Mouse (Mus musculus) lung, embryonic 14.5 days (tissue): ENCODE results near the gene Sbno2. TPM values are rescaled to one million over a fixed set of nuclear protein-coding genes. Genes with fewer than 3 reads are reported as not detected.

Experiments used
- ATAC-seq: fragments of 200-750 bp; cut with Nextera tagmentation; 2 replicates; pipeline ENCODE4 v1.8.0; 2017; ENCODE audit warnings: mild to moderate bottlenecking, moderate TSS enrichment, moderate library complexity; ENCODE audit not compliant: insufficient read depth
- DNase-seq: peaks from one replicate; pipeline ENCODE4 v3.0.0-alpha.2; 2015
- H3K27ac ChIP-seq: fragments of 300-500 bp; sonication (generic); 2 replicates; pipeline ENCODE4 v1.5.1; 2014; ENCODE audit warnings: low read depth, mild to moderate bottlenecking, moderate library complexity
- H3K27me3 ChIP-seq: fragments of 300-500 bp; sonication (generic); 2 replicates; pipeline ENCODE4 v1.6.1; 2014; ENCODE audit warnings: low read length, control low read depth; ENCODE audit not compliant: insufficient read depth
- H3K36me3 ChIP-seq: fragments of 300-500 bp; sonication (generic); 2 replicates; pipeline ENCODE4 v1.6.1; 2014; ENCODE audit warnings: control low read depth; ENCODE audit not compliant: insufficient read depth
- H3K4me1 ChIP-seq: fragments of 300-500 bp; sonication (generic); 2 replicates; pipeline ENCODE4 v1.6.1; 2014; ENCODE audit warnings: antibody characterized with exemption, control low read depth; ENCODE audit not compliant: insufficient read depth
- H3K4me2 ChIP-seq: fragments of 300-500 bp; sonication (generic); 2 replicates; pipeline ENCODE4 v1.6.1; 2014; ENCODE audit warnings: mild to moderate bottlenecking
- H3K4me3 ChIP-seq: fragments of 300-500 bp; sonication (generic); 2 replicates; pipeline ENCODE4 v1.5.1; 2014; ENCODE audit warnings: low read depth, low read length
- H3K9ac ChIP-seq: fragments of 300-500 bp; sonication (generic); 2 replicates; pipeline ENCODE4 v1.6.1; 2014
- H3K9me3 ChIP-seq: fragments of 300-500 bp; sonication (generic); 2 replicates; pipeline ENCODE4 v1.6.1; 2016; ENCODE audit warnings: low read depth, low read length, control low read depth
- CTCF ChIP-seq: IDR thresholded peaks from 2 replicates; pipeline ENCODE4 v1.5.1; 2016; ENCODE audit warnings: antibody characterized with exemption, low read depth
- WGBS: fragments of 180-500 bp; shearing (Covaris S2); extraction: QIAGEN DNeasy Blood & Tissue Kit; methylation state at CpG from one replicate; pipeline ENCODE4 v1.1.7; 2014; 5-methylcytosine and 5-hydroxymethylcytosine counted together
- polyA plus RNA-seq: library from polyadenylated mRNA; unstranded; fragments of >200 nt; fragmentation: Nextera tagmentation; extraction: Ambion mirVana; gene quantifications from 2 replicates; pipeline ENCODE4 v1.2.1, GENCODE M21; 2014

Gene Sbno2
- polyA plus RNA-seq, 1 experiment from 2014 or later, result 16.3 TPM

DNA sequence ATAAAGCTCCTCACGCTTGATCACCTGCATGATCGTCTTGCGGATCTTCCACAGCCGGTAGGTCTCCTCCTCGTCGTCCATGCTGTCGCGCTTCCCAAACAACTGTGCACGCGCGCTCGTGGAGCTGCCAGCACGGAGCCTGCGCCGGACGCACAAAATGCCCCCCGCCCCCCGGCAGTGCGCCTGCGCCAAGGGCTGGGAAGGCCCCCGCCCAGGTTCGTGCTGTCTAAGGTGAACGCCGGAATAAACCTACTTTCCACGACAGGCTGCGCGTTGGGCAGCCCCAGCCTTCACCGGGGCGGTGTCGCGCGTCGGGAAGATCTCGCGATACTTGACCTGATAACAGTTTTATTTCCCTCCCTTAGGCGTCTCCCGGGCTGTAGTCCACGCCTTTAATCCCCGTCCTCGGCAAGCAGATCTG is 65.8 kb downstream of the Sbno2 start, which contains the start of gene Polr2e:
Polr2e (minus strand) TSS at position 237 of the 421 bp plus-strand sequence.
- peak; percentile 99 for DNase-seq
- peaks cover 38% of the 10 kb centered on the region for H3K36me3 ChIP-seq
- TF ChIP-seq CTCF, result peak; percentile 17; the same call in 1 of the 2 replicates

DNA sequence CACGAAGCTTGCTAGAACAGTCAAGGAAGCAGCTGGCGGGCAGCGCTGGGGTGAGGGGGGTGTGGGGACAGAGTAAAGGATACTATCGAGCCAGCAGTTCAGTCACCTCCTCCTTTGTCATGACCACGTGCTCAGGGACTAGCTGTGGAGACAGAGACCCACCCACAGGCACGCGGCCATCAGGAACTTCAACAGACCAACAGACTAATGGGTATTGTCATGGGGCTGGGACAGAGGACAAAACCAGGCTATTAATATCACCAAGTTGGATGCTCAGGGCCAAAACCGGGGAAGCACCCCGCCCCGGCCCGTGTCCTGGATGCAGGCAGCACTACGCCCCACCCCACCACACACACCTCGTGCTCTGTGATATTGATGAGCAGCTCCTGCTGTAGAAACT is 68.5 kb downstream of the Sbno2 start:
- H3K27ac ChIP-seq, result no peak overlapping the region
- peaks cover 25% of the 10 kb centered on the region; the same call in 1 of the 2 replicates for H3K4me1 ChIP-seq
- H3K9ac ChIP-seq, result no peak overlapping the region
- WGBS, result 89% methylated on average over 13 of the region's 13 CpGs
- H3K9me3 ChIP-seq, result no peaks in the 10 kb centered on the region
- H3K27me3 ChIP-seq, result no peaks in the 10 kb centered on the region
- TF ChIP-seq CTCF, result no peak
- DNase-seq (no peak), ATAC-seq (no peak)
- H3K4me2 ChIP-seq, result no peak overlapping the region
- peaks cover 41% of the 10 kb centered on the region for H3K36me3 ChIP-seq
- H3K4me3 ChIP-seq, result no peak overlapping the region

More for the DNA sequence above, 65.8 kb downstream of the Sbno2 start, which contains the start of gene Polr2e:
- peak within 1 kb of the TSS; percentile 80 for H3K4me2 ChIP-seq
- no peaks in the 10 kb centered on the region for H3K9me3 ChIP-seq
- H3K9ac ChIP-seq, result peak within 1 kb of the TSS; percentile 75
- peaks cover 10% of the 10 kb centered on the region; the same call in 1 of the 2 replicates for H3K4me1 ChIP-seq
- peak within 1 kb of the TSS; percentile 66 for H3K4me3 ChIP-seq
- peak within 1 kb of the TSS; percentile 63 for H3K27ac ChIP-seq
- ATAC-seq, result peak; percentile 99
- H3K27me3 ChIP-seq, result no peaks in the 10 kb centered on the region
- 0% methylated on average over 40 of the region's 40 CpGs for WGBS

DNA sequence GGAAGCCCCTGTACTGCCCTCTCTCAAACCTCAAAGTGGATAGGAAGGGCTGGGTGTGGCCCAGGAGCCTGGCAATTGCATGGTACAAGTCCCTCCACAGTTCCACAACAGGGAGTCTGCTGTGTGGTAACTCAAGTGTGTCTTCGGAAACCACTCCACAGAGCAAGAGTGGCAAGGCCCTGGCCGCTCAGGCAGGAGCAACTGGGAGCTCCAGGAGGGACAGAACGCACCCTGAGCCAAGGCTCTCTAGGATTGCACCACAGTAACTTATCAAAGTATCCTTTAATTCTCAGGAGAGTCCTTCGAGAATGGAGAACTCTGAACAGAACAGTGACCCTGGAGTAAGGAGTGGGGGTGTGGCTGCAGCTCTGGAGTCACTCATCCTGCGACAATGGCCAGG is 69.7 kb downstream of the Sbno2 start:
- Histone ChIP-seq H3K4me1 (peaks cover 25% of the 10 kb centered on the region; the same call in 1 of the 2 replicates), H3K9me3 (no peaks in the 10 kb centered on the region), H3K27me3 (no peaks in the 10 kb centered on the region), H3K9ac (no peak overlapping the region), H3K4me2 (no peak overlapping the region), H3K4me3 (no peak overlapping the region), H3K27ac (no peak overlapping the region), H3K36me3 (peaks cover 48% of the 10 kb centered on the region)
- no peak for TF ChIP-seq CTCF
- no peak for ATAC-seq
- 87% methylated on average over 5 of the region's 5 CpGs for WGBS
- DNase-seq, result no peak

DNA sequence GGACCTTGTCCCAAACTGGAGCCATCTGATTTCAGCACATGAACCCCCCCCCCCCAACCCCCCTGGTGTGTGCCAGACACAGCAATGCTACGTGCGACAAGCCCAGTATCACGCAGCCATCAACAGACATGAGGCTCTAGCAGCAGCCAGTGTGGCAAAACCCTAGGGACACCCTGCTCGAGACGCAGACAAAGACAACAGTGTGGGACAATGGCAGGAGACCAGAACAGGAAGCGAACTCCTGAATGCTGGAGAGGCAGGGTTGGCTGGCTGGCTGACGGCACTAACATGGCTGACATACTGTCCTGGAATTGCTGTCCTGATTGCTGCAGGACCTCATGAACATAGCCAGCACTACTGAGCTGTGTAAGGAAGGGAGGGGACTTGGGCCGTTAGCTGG is 70.2 kb downstream of the Sbno2 start:
- no peak for TF ChIP-seq CTCF
- no peak overlapping the region for H3K9ac ChIP-seq
- no peak for DNase-seq
- no peaks in the 10 kb centered on the region for H3K9me3 ChIP-seq
- H3K4me2 ChIP-seq, result no peak overlapping the region
- H3K36me3 ChIP-seq, result peaks cover 48% of the 10 kb centered on the region
- H3K27ac ChIP-seq, result no peak overlapping the region
- no peaks in the 10 kb centered on the region for H3K27me3 ChIP-seq
- ATAC-seq, result no peak
- H3K4me1 ChIP-seq, result peaks cover 25% of the 10 kb centered on the region; the same call in 1 of the 2 replicates
- 80% methylated on average over 8 of the region's 8 CpGs for WGBS
- no peak overlapping the region for H3K4me3 ChIP-seq

DNA sequence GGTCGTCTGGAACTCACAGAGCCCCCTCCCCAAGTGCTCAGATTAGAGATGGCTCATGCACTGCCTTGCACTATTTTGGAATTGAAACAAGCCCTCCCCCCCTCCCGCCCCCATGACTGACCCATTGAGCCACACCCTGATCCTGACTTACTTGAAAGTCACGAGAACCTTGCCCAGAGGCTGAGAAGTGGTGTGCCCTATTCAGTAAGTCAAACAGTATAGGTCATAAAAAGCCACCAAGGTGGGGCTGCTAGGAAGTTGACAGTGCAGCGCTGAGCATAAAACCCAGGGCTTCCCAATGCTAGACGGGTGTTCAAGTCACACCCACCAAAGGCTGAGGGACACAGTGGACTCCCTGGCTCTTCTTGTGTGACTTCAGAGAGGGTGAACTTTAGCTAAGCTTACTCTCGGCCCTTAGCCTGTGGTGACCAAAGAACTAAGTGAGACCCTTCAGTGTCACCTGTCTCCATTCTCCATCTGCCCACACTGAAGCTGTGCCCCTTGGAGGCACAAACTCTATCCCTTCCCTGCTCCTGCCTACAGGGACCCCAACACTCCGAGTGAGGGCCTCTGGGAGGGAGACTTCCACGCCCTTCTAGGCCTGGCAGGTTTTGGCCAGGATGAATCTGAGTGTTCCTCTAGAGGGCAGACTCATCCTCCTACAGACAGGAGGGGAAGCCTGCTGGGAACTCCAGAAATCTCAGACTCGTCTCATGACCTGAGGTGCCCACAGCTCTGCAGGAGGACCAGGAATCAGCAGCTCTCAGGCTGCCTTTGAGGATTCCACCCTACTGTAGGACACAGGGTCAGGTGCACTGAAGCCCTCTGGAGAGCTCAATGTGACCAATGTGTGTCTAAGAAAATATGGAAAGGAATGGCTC is 71.6 kb downstream of the Sbno2 start:
- peak; percentile 32; the same call in 1 of the 2 replicates for ATAC-seq
- Histone ChIP-seq H3K4me2 (no peak overlapping the region), H3K36me3 (peaks cover 55% of the 10 kb centered on the region), H3K9ac (peak overlapping the region; percentile 0; the same call in 1 of the 2 replicates), H3K27ac (peak overlapping the region; percentile 54; the same call in 1 of the 2 replicates), H3K9me3 (no peaks in the 10 kb centered on the region), H3K27me3 (no peaks in the 10 kb centered on the region), H3K4me3 (no peak overlapping the region), H3K4me1 (peaks cover 24% of the 10 kb centered on the region; the same call in 1 of the 2 replicates)
- WGBS, result 28% methylated on average over 9 of the region's 9 CpGs
- peak; percentile 77 for DNase-seq
- peak; percentile 66 for TF ChIP-seq CTCF

DNA sequence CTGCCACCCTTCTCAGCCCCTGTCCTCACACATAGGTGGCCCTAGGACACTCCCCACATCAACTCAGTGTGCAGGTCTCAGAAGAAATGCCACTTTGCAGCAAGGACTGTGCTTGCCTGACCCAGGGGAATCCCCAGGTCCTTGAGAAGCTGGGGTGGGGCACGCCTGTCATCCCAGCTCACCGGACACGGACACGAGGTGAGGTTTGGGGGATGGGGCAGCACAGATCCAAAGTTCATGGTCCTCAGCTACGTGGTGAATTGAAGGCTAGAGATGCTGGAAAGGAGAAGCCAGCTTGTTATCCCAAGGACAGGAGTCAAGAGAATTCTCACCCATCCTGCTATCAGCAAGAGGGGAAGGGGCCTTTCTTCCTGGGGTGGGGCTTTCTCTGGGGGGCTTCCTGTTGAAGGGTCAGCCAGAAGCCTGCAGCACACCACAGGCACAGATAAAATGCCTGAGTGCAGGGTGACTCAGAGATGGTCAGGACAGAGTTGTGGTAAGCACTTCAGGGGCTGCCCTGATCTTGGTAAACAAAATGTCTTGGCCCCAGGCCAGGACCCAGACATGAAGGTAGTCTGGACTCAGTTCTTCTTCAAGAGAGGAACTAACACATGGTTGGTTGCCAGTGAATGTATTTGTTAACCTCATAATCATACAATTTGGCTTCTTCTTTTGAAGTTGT is 72.4 kb downstream of the Sbno2 start:
- H3K4me1 ChIP-seq, result peaks cover 16% of the 10 kb centered on the region; the same call in 1 of the 2 replicates
- no peaks in the 10 kb centered on the region for H3K9me3 ChIP-seq
- no peak for TF ChIP-seq CTCF
- H3K27ac ChIP-seq, result peak overlapping the region; percentile 70
- DNase-seq (peak; percentile 75), ATAC-seq (peak; percentile 56)
- H3K36me3 ChIP-seq, result peaks cover 55% of the 10 kb centered on the region
- no peak overlapping the region for H3K4me3 ChIP-seq
- peak overlapping the region; percentile 26 for H3K9ac ChIP-seq
- H3K27me3 ChIP-seq, result no peaks in the 10 kb centered on the region
- WGBS, result 21% methylated on average over 5 of the region's 5 CpGs
- H3K4me2 ChIP-seq, result peak overlapping the region; percentile 15; the same call in 1 of the 2 replicates
